Mouse (Mus musculus): ENCODE data around the gene App.

DNA sequence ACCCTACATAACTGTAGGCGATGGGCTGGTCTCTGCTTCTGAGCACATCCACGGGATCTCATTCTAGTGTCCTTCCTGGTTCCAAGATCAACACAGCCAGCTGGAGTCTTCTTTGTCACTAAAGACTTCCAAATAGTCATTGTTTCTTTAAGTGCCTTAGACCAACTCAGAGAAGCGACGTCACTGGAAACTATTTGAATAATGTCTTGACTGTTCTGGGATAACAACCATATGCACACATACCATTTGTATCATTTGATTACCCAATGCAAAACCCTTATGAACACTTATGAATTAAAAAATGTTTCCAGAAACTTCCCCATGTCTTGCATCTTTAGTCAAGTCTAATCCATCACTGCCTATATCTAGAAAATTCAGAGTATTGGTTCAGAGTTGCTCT is 37.5 kb downstream of the App start:
- TF ChIP-seq POLR2A (IDR thresholded peaks at IDR 0.05; ENCODE audit: insufficient read depth, low read depth, low read length), result no peak
- no peak for TF ChIP-seq EP300 (IDR thresholded peaks at IDR 0.05; ENCODE audit: insufficient read depth, low read depth, low read length)

Data from heart, adult 2 months (tissue).